Mouse (Mus musculus) megakaryocyte, embryonic 14.5 days (primary cell): ENCODE data around the gene Bdh1.

Experiments used
- FLI1 ChIP-seq: IDR thresholded peaks from 2 replicates; pipeline ENCODE4 v1.6.1; 2012; ENCODE audit warnings: low read length, inconsistent platforms, mixed read lengths
- GATA1 ChIP-seq: IDR thresholded peaks from 3 replicates; pipeline ENCODE4 v1.6.1; 2012; ENCODE audit warnings: mixed read lengths, low read length, inconsistent platforms, borderline replicate concordance

- TF ChIP-seq GATA1 (no peak), FLI1 (no peak)
These were observed 79.1 kb downstream of the Bdh1 start for GRCm38 (mm10) chr16:31500969-31501750.
